24 mouse cellular contexts compared by ENCODE assay signal in the genomic region with DNA sequence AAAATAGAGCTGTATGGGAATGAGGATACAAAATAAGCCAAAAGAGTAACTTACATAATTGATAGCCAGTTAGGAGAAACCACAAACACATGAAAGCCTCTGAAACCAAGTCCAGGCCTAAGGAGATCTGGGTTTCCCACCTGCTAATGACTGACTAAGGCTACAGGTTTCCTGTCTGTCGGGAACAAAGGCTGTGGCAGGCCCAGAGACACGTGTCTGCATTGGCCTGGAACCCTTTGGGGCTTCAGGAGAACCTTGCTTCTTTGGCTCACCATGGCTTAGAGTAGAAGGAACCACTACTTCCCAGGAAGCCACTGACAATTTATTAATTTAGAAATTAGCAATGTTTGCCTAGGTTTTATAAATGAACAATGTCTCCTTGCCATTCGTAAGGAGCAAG. TPM values are rescaled to one million over a fixed set of nuclear protein-coding genes. Genes with fewer than 3 reads are reported as not detected.
DNase-seq lines count a peak whose midpoint lies in the region; ATAC-seq and TF ChIP-seq lines count a peak whose summit lies in the region.
"Had no signal": no experiment of that assay in that cellular context is flagged by ENCODE, and none has a peak within 500 bp of the region (broad histone marks: within the 10 kb centered on the region; RNA-seq: fewer than 3 reads in every experiment).

No protein-coding gene starts in this region.

- WGBS in kidney, adult 2 months = 44% methylated on average over 3 of the region's 3 CpGs
- 58% methylated on average over 3 of the region's 3 CpGs for WGBS in kidney, embryonic 14.5 days
- 63% methylated on average over 3 of the region's 3 CpGs for WGBS in kidney, embryonic 15.5 days
- 55% methylated on average over 3 of the region's 3 CpGs for WGBS in kidney, postnatal 0 days
- 79% methylated on average over 3 of the region's 3 CpGs for WGBS in midbrain, embryonic 11.5 days

- peak overlapping the region; percentile 96 for H3K27ac ChIP-seq in kidney, adult 2 months (ENCODE audit: insufficient read depth, low read depth, low read length)
- H3K27ac ChIP-seq in kidney, embryonic 14.5 days (ENCODE audit: low read depth, low read length) = peak overlapping the region; percentile 71; the same call in 1 of the 2 replicates
- H3K27ac ChIP-seq in kidney, embryonic 15.5 days = peak overlapping the region; percentile 88
- H3K27ac ChIP-seq in kidney, postnatal 0 days = peak overlapping the region; percentile 67
- H3K27ac ChIP-seq in midbrain, embryonic 11.5 days (ENCODE audit: low read depth, low read length) = no peak overlapping the region
- H3K27ac ChIP-seq: embryonic facial prominence, embryonic 15.5 days; forebrain, embryonic 10.5 days; forebrain, embryonic 12.5 days had no signal

- no peaks in the 10 kb centered on the region for H3K27me3 ChIP-seq in kidney, adult 2 months (replicated peaks; ENCODE audit: control insufficient read depth, insufficient read depth, low read length)
- no peaks in the 10 kb centered on the region for H3K27me3 ChIP-seq in kidney, embryonic 14.5 days (ENCODE audit: control insufficient read depth, insufficient read depth, low read length)
- no peaks in the 10 kb centered on the region for H3K27me3 ChIP-seq in kidney, embryonic 15.5 days
- no peaks in the 10 kb centered on the region for H3K27me3 ChIP-seq in kidney, postnatal 0 days (ENCODE audit: insufficient read depth, low read length)
- H3K27me3 ChIP-seq in midbrain, embryonic 11.5 days (ENCODE audit: control insufficient read depth, insufficient read depth, low read length) = no peaks in the 10 kb centered on the region
- H3K27me3 ChIP-seq: embryonic facial prominence, embryonic 13.5 days; embryonic facial prominence, embryonic 15.5 days; forebrain, embryonic 12.5 days had no signal

- H3K9ac ChIP-seq in kidney, embryonic 14.5 days (ENCODE audit: low read depth, low read length) = no peak overlapping the region
- H3K9ac ChIP-seq in kidney, embryonic 15.5 days = no peak overlapping the region
- no peak overlapping the region for H3K9ac ChIP-seq in kidney, postnatal 0 days (ENCODE audit: low read depth, low read length)
- H3K9ac ChIP-seq in midbrain, embryonic 11.5 days (ENCODE audit: low read length) = no peak overlapping the region
- H3K9ac ChIP-seq: embryonic facial prominence, embryonic 13.5 days; embryonic facial prominence, embryonic 15.5 days; forebrain, embryonic 12.5 days had no signal

- DNase-seq in kidney, adult 2 months = peak; percentile 73
- DNase-seq in kidney, adult 18-20 months = no peak
- no peak for DNase-seq in kidney, postnatal 0 days (ENCODE audit: low spot score)
- DNase-seq in midbrain, embryonic 11.5 days (ENCODE audit: low spot score, missing footprints) = no peak
- no peak for DNase-seq in thymus, adult 18-20 months
- DNase-seq: adrenal gland, adult 2 months; adrenal gland, postnatal 10 days; adrenal gland, postnatal 25 days; cerebellum, adult 11 months; cerebellum, adult 18-20 months; cerebellum, adult 8-10 months; cerebellum, adult 9-11 months; cerebellum, postnatal 14 days; cerebellum, postnatal 36 days; embryo, embryonic 11 days had no signal

- no peaks in the 10 kb centered on the region; the same call in 1 of the 2 replicates for H3K36me3 ChIP-seq in kidney, adult 2 months (ENCODE audit: control insufficient read depth, insufficient read depth, low read length)
- no peaks in the 10 kb centered on the region for H3K36me3 ChIP-seq in kidney, embryonic 14.5 days (ENCODE audit: control insufficient read depth, insufficient read depth, low read length)
- H3K36me3 ChIP-seq in kidney, embryonic 15.5 days = no peaks in the 10 kb centered on the region
- no peaks in the 10 kb centered on the region for H3K36me3 ChIP-seq in kidney, postnatal 0 days (ENCODE audit: insufficient read depth, low read length)
- H3K36me3 ChIP-seq in midbrain, embryonic 11.5 days (ENCODE audit: control insufficient read depth, insufficient read depth, low read length) = no peaks in the 10 kb centered on the region
- H3K36me3 ChIP-seq: embryonic facial prominence, embryonic 13.5 days; embryonic facial prominence, embryonic 15.5 days; forebrain, embryonic 10.5 days; forebrain, embryonic 12.5 days had no signal

- no peak overlapping the region for H3K4me2 ChIP-seq in kidney, embryonic 14.5 days (replicated peaks; ENCODE audit: low read depth, low read length)
- no peak overlapping the region for H3K4me2 ChIP-seq in kidney, embryonic 15.5 days
- no peak overlapping the region for H3K4me2 ChIP-seq in kidney, postnatal 0 days (ENCODE audit: low read length)
- H3K4me2 ChIP-seq in midbrain, embryonic 11.5 days = no peak overlapping the region
- H3K4me2 ChIP-seq: embryonic facial prominence, embryonic 13.5 days; embryonic facial prominence, embryonic 15.5 days; forebrain, embryonic 12.5 days had no signal

- H3K4me1 ChIP-seq in kidney, adult 2 months (ENCODE audit: control insufficient read depth, insufficient read depth, low read length) = peaks cover 56% of the 10 kb centered on the region
- H3K4me1 ChIP-seq in kidney, embryonic 14.5 days (ENCODE audit: control insufficient read depth, insufficient read depth, low read length) = 0 out of 2 replicates have a peak, but pooled peaks cover 4% of the 10 kb centered on the region
- peaks cover 22% of the 10 kb centered on the region; the same call in 1 of the 2 replicates for H3K4me1 ChIP-seq in kidney, embryonic 15.5 days
- no peaks in the 10 kb centered on the region for H3K4me1 ChIP-seq in kidney, postnatal 0 days (replicated peaks; ENCODE audit: insufficient read depth, low read length)
- no peaks in the 10 kb centered on the region for H3K4me1 ChIP-seq in midbrain, embryonic 11.5 days (ENCODE audit: control insufficient read depth, insufficient read depth, low read length)
- H3K4me1 ChIP-seq: embryonic facial prominence, embryonic 13.5 days; embryonic facial prominence, embryonic 15.5 days; forebrain, embryonic 10.5 days; forebrain, embryonic 12.5 days had no signal

- no peaks in the 10 kb centered on the region for H3K9me3 ChIP-seq in kidney, embryonic 14.5 days (ENCODE audit: control insufficient read depth, low read length)
- no peaks in the 10 kb centered on the region for H3K9me3 ChIP-seq in kidney, embryonic 15.5 days (replicated peaks)
- no peaks in the 10 kb centered on the region for H3K9me3 ChIP-seq in kidney, postnatal 0 days (replicated peaks; ENCODE audit: low read length)
- H3K9me3 ChIP-seq in midbrain, embryonic 11.5 days (ENCODE audit: control insufficient read depth, low read length) = no peaks in the 10 kb centered on the region
- H3K9me3 ChIP-seq: embryonic facial prominence, embryonic 13.5 days; embryonic facial prominence, embryonic 15.5 days; forebrain, embryonic 10.5 days; forebrain, embryonic 12.5 days had no signal

- H3K4me3 ChIP-seq in kidney, adult 2 months (ENCODE audit: insufficient read depth, low read depth, low read length) = no peak overlapping the region
- no peak overlapping the region for H3K4me3 ChIP-seq in kidney, embryonic 14.5 days (ENCODE audit: low read length)
- H3K4me3 ChIP-seq in kidney, embryonic 15.5 days (replicated peaks) = no peak overlapping the region
- no peak overlapping the region for H3K4me3 ChIP-seq in kidney, postnatal 0 days (replicated peaks; ENCODE audit: low read depth, low read length)
- H3K4me3 ChIP-seq in midbrain, embryonic 11.5 days (ENCODE audit: low read depth, low read length) = no peak overlapping the region
- H3K4me3 ChIP-seq: embryonic facial prominence, embryonic 13.5 days; embryonic facial prominence, embryonic 15.5 days; erythroblast, embryonic 14.5 days; forebrain, embryonic 10.5 days; forebrain, embryonic 12.5 days had no signal

- ATAC-seq in kidney, embryonic 14.5 days (ENCODE audit: low FRiP score, low TSS enrichment) = no peak
- no peak for ATAC-seq in kidney, embryonic 15.5 days (replicated peaks; ENCODE audit: low FRiP score)
- no peak for ATAC-seq in kidney, postnatal 0 days (replicated peaks; ENCODE audit: low FRiP score, low read depth)
- ATAC-seq in midbrain, embryonic 11.5 days (ENCODE audit: low FRiP score) = no peak
- ATAC-seq: forebrain, embryonic 14.5 days had no signal

- TF ChIP-seq CTCF in kidney, adult 2 months (conservative IDR thresholded peaks at IDR 0.05; ENCODE audit: insufficient read depth, insufficient read length, low read depth, low read length) = no peak
- no peak for TF ChIP-seq CTCF in kidney, postnatal 0 days (IDR thresholded peaks at IDR 0.05; ENCODE audit: low read depth)

- no peak for TF ChIP-seq POLR2A in kidney, adult 2 months (IDR thresholded peaks at IDR 0.05; ENCODE audit: low read depth, low read length)

RNA-seq across cellular contexts. Expression of gene Slc9a3, which starts 22.0 kb away (rescaled TPM):
- polyA plus RNA-seq in kidney, adult 2 months (2012; rRNA removed) = 76.3 and 90.9 TPM in 2 replicates
- 0.16 and 0.23 TPM in 2 replicates for polyA plus RNA-seq in kidney, embryonic 14.5 days (2014; fragmentation: Nextera tagmentation; extraction: Ambion mirVana)
- polyA plus RNA-seq in kidney, embryonic 15.5 days (2015; fragmentation: Nextera tagmentation; extraction: Ambion mirVana) = 1.6 and 1.8 TPM in 2 replicates
- polyA plus RNA-seq in kidney, postnatal 0 days (2015; fragmentation: Nextera tagmentation; extraction: Ambion mirVana) = 10.3 and 10.8 TPM in 2 replicates
- 0.03 TPM in 1 of 2 replicates, not detected in the other for polyA plus RNA-seq in midbrain, embryonic 11.5 days (2014; fragmentation: Nextera tagmentation; extraction: Ambion mirVana)
- polyA plus RNA-seq: embryonic facial prominence, embryonic 11.5 days; embryonic facial prominence, embryonic 13.5 days; erythroblast, embryonic 14.5 days; forebrain, embryonic 10.5 days; forebrain, embryonic 12.5 days; forebrain, embryonic 14.5 days had no signal
